Mouse (Mus musculus) embryonic facial prominence, embryonic 12.5 days (tissue): ENCODE measurements around the gene Eif4g1. TPM values are rescaled to one million over a fixed set of nuclear protein-coding genes. Genes with fewer than 3 reads are reported as not detected.

ENCODE experiments used
- ATAC-seq: fragments of 200-750 bp; cut with Nextera tagmentation; 2 replicates; pipeline ENCODE4 v1.8.0; 2017; ENCODE audit not compliant: insufficient number of reproducible peaks, insufficient read depth, low FRiP score, low TSS enrichment
- H3K27ac ChIP-seq: fragments of 300-500 bp; sonication (generic); 2 replicates; pipeline ENCODE4 v1.5.1; 2016; ENCODE audit warnings: mild to moderate bottlenecking
- H3K27me3 ChIP-seq: fragments of 300-500 bp; sonication (generic); 2 replicates; pipeline ENCODE4 v1.6.1; 2016; ENCODE audit warnings: mild to moderate bottlenecking, moderate library complexity
- H3K36me3 ChIP-seq: fragments of 300-500 bp; sonication (generic); 2 replicates; pipeline ENCODE4 v1.6.1; 2016; ENCODE audit warnings: mild to moderate bottlenecking
- H3K4me1 ChIP-seq: fragments of 300-500 bp; sonication (generic); 2 replicates; pipeline ENCODE4 v1.6.1; 2016
- H3K4me2 ChIP-seq: fragments of 300-500 bp; sonication (generic); replicated peaks from 2 replicates; pipeline ENCODE4 v1.6.1; 2016; ENCODE audit warnings: mild to moderate bottlenecking, moderate library complexity
- H3K4me3 ChIP-seq: fragments of 300-500 bp; sonication (generic); 2 replicates; pipeline ENCODE4 v1.5.1; 2016; ENCODE audit warnings: mild to moderate bottlenecking
- H3K9ac ChIP-seq: fragments of 300-500 bp; sonication (generic); 2 replicates; pipeline ENCODE4 v1.6.1; 2016; ENCODE audit warnings: mild to moderate bottlenecking, moderate library complexity
- H3K9me3 ChIP-seq: fragments of 300-500 bp; sonication (generic); 2 replicates; pipeline ENCODE4 v1.6.1; 2016; ENCODE audit warnings: mild to moderate bottlenecking, moderate library complexity
- WGBS: fragments of 180-500 bp; shearing (Covaris S2); methylation state at CpG from one replicate; pipeline ENCODE4 v1.1.7; 2016; 5-methylcytosine and 5-hydroxymethylcytosine counted together
- polyA plus RNA-seq: library from polyadenylated mRNA; unstranded; fragments of >200 nt; fragmentation: Nextera tagmentation; extraction: Ambion mirVana; gene quantifications from 2 replicates; pipeline ENCODE4 v1.2.1, GENCODE M21; 2016

Eif4g1 gene
- polyA plus RNA-seq, 1 experiment from 2014 or later = 218 TPM

DNA sequence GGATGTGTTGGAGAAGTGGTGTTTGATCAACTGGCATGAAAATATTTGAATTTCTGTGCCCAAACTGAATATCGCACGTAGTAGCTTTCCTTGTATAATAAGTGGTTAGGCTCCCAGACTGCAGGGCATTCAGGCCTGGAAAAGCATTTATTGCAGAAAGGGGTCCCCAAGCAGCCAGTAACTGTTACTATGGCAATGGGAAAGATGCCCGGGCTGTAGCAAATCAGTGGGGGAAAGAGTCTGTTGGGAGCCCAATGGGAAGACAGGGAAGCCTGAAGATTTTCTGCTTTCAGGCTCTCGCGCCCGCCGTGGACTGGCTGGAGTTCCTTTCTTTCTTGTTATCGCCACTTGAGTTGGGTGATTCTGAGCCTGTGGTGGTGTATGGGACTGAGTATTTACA, 29.7 kb upstream of the Eif4g1 start:
- WGBS = 89% methylated on average over 8 of the region's 8 CpGs
- no peak overlapping the region for H3K9ac ChIP-seq
- no peak for ATAC-seq
- H3K27ac ChIP-seq = no peak overlapping the region
- H3K4me3 ChIP-seq = no peak overlapping the region
- no peaks in the 10 kb centered on the region for H3K27me3 ChIP-seq
- no peak overlapping the region for H3K4me2 ChIP-seq
- H3K9me3 ChIP-seq = no peaks in the 10 kb centered on the region
- no peaks in the 10 kb centered on the region for H3K36me3 ChIP-seq
- H3K4me1 ChIP-seq = no peaks in the 10 kb centered on the region

DNA sequence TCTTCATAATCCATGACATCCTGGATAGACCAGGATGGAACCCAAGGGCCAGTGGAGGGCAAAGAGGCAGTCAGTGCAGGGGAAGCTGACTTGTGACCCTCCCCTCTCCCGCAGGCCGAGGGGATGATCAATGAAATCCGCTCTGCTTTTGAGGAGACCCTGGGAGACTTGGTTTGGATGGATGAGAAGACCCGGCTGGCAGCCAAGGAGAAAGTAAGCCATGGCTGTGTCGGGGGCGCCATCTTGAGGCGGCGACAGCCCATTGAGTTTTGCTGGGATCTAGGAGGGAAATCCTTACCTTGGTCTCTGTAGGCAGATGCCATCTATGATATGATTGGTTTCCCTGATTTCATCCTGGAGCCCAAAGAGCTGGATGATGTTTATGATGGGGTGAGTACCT, 26.0 kb upstream of the Eif4g1 start:
- Histone ChIP-seq H3K9me3 (no peaks in the 10 kb centered on the region), H3K36me3 (no peaks in the 10 kb centered on the region), H3K27me3 (no peaks in the 10 kb centered on the region), H3K4me3 (no peak overlapping the region), H3K27ac (no peak overlapping the region), H3K4me2 (no peak overlapping the region), H3K4me1 (no peaks in the 10 kb centered on the region), H3K9ac (no peak overlapping the region)
- ATAC-seq = no peak
- WGBS = 2% methylated on average over 8 of the region's 8 CpGs

DNA sequence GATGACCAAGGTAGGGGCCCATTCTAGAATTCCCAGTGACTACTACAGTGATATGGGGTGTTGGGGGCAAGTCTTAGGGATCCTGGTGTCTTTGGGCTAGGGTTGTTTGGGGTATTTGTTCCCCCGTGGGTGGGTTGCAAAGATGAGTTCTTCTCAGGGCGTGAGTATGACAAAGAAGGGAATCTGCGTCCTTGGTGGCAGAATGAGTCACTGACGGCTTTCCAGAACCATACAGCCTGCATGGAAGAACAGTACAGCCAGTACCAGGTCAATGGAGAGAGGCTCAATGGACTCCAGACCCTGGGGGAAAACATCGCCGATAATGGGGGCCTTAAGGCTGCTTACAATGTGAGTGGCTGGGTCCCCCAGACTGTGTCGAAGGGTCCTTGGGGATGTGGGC, 24.2 kb upstream of the Eif4g1 start:
- Histone ChIP-seq H3K4me1 (no peaks in the 10 kb centered on the region), H3K4me3 (no peak overlapping the region), H3K27ac (no peak overlapping the region), H3K9me3 (no peaks in the 10 kb centered on the region), H3K36me3 (no peaks in the 10 kb centered on the region), H3K4me2 (no peak overlapping the region), H3K9ac (no peak overlapping the region), H3K27me3 (no peaks in the 10 kb centered on the region)
- WGBS = 85% methylated on average over 7 of the region's 7 CpGs
- ATAC-seq = no peak

DNA sequence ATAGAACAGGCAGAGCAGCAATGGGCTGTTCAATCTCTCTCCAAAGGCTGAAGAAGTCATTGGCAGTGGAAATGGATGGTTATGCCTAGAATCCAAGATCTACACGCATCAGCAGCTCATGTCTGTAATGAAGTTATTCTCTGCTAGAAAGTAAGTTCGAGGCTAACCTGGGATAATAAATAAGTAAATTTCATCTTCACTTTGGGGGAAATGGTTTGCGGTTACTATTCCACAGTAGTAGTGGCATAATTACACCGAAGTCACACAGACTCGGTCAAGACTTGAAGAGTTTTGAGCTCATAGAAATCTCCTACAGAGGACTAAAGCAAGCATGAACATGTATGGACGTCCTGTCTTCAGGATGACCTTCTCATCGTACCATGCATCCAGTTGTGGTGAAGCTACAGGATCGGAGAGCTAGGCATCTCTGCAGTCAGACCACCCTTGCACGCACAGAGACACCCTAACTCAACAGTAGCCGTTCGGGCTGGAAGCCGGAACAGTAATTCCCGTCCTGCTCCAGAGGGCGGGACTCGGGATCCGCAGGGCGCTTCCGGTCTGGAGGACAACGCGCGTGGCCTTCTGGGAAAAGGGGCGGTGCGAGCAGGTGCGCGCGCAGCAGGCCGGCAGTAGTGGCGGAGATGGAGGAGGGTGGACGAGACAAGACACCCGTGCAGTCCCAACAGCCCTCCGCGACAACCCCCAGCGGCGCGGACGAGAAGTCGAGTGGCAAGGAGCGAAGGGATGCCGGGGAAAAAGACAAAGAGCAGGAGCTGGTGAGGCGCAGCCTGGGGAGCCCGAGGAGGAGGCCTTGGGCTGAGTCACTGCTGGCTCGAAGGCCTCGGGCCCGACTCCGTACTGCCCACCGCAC, 16.8 kb upstream of the Eif4g1 start, which contains the start of gene Psmd2:
Gene Psmd2, plus strand, starts transcription at position 577 of the 871 bp plus-strand sequence.
- ATAC-seq = peak; percentile 95
- peak within 1 kb of the TSS; percentile 92 for H3K4me2 ChIP-seq
- H3K9me3 ChIP-seq = no peaks in the 10 kb centered on the region
- peak within 1 kb of the TSS; percentile 75 for H3K4me3 ChIP-seq
- 2% methylated on average over 46 of the region's 46 CpGs for WGBS
- peaks cover 19% of the 10 kb centered on the region for H3K36me3 ChIP-seq
- H3K9ac ChIP-seq = peak within 1 kb of the TSS; percentile 91
- peak within 1 kb of the TSS; percentile 64 for H3K27ac ChIP-seq
- peaks cover 11% of the 10 kb centered on the region; the same call in 1 of the 2 replicates for H3K4me1 ChIP-seq
- H3K27me3 ChIP-seq = no peaks in the 10 kb centered on the region

DNA sequence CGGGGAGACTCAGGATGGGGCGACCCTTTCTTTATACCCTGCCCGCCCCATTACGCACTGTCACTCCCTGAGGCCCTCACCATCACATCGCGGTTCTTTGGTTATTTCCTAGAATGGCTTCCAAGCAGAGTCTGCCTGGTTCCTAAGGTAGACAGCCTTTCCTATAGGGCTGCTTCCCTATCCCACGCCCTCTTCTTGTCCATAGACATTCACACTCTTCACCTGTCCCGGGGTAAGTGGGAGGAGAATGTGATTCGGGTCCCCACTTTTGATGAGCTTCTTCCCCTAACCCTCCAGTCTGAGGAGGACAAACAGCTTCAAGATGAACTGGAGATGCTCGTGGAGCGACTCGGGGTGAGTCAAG, 16.2 kb upstream of the Eif4g1 start:
- Histone ChIP-seq H3K27me3 (no peaks in the 10 kb centered on the region), H3K27ac (no peak overlapping the region), H3K4me1 (peaks cover 11% of the 10 kb centered on the region; the same call in 1 of the 2 replicates), H3K36me3 (peaks cover 25% of the 10 kb centered on the region), H3K9me3 (no peaks in the 10 kb centered on the region), H3K4me2 (peak overlapping the region; percentile 92), H3K9ac (peak overlapping the region; percentile 91), H3K4me3 (peak overlapping the region; percentile 75)
- peak; percentile 42; the same call in 1 of the 2 replicates for ATAC-seq
- 14% methylated on average over 12 of the region's 12 CpGs for WGBS

DNA sequence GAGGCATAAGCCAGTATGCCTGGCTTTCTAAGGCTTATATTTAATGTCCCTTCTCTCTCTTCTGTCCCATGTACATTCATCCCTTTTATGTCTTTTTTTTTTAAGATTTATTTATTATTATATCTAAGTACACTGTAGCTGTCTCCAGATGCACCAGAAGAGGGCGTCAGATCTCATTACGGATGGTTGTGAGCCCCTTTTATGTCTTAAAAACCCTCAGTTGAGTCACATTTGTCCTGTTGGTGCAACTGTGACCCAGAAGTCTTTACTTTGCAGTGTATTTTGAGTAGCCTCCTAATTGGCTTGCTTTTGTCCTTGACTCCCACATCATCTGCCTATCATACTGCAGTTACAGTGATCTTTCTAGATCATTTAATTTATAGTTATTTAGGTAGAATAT, 14.8 kb upstream of the Eif4g1 start:
- Histone ChIP-seq H3K27me3 (no peaks in the 10 kb centered on the region), H3K9me3 (no peaks in the 10 kb centered on the region), H3K4me2 (no peak overlapping the region), H3K4me1 (peaks cover 11% of the 10 kb centered on the region; the same call in 1 of the 2 replicates), H3K27ac (no peak overlapping the region), H3K4me3 (no peak overlapping the region), H3K9ac (no peak overlapping the region), H3K36me3 (peaks cover 38% of the 10 kb centered on the region)
- WGBS = 62% methylated on average over 2 of the region's 2 CpGs
- no peak for ATAC-seq

DNA sequence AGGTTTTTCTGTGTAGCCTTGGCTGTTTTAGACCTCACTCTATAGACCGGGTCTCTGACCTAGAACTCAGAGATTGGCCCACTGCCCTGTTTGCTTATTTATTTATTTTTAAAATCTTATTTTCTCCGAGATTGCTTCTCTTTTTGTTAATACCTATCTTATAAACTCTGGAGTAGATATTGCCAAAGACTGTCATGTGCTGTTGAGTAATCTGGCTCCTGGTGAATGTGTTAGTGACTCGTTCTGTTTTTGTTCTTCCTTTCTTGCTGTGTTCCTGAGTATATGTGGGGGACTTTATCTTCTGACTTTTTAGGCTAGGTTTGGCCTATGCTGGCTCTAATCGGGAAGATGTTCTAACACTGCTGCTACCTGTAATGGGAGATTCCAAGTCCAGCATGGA, 10.5 kb upstream of the Eif4g1 start:
- 87% methylated on average over 4 of the region's 4 CpGs for WGBS
- no peak overlapping the region for H3K9ac ChIP-seq
- ATAC-seq = no peak
- H3K4me3 ChIP-seq = no peak overlapping the region
- H3K9me3 ChIP-seq = no peaks in the 10 kb centered on the region
- H3K4me1 ChIP-seq = peaks cover 5% of the 10 kb centered on the region; the same call in 1 of the 2 replicates
- H3K4me2 ChIP-seq = no peak overlapping the region
- H3K36me3 ChIP-seq = peaks cover 78% of the 10 kb centered on the region
- no peaks in the 10 kb centered on the region for H3K27me3 ChIP-seq
- no peak overlapping the region for H3K27ac ChIP-seq

DNA sequence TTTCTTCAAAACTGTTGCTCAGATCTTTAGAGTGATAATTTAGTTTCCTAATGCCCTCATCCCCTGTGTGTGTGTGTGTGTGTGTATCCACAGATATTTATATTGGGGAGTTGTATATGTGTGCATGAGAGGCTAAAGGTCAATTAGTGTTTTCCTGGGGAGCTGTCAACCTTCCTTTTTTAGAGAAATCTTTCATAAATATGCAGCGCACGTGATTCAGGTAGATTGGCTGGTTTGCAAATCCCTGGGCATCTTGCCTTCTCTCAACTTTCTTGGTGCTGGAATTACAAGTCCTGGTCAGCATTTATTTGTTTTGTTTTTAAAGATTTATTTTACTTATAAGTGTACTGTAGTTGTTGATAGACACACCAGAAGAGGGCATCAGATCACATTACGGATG, 2.2 kb downstream of the Eif4g1 start:
- 84% methylated on average over 3 of the region's 3 CpGs for WGBS

DNA sequence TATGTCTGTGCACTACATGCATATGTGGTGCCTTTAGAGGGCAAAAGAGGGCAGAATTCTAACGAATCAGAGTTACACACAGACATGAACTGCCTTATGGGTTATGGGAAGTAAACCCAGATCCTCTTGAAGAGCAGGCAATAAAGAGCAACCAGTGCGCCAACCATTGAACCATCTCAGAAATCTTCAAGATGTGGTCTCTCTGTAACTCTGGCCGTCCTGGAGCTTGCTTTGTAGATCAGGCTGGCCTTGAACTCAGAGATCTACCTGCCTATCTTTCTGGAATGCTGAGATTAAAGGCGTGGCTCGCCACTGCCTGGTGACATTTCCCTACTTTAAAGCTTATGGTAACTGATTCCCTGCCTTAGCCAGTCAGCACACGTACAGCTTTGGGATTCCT, 3.8 kb downstream of the Eif4g1 start:
- ATAC-seq = no peak
- peaks cover 20% of the 10 kb centered on the region for H3K36me3 ChIP-seq
- H3K9me3 ChIP-seq = no peaks in the 10 kb centered on the region
- peaks cover 14% of the 10 kb centered on the region for H3K4me1 ChIP-seq
- peak overlapping the region; percentile 99; the same call in 1 of the 2 replicates for H3K4me3 ChIP-seq
- no peak overlapping the region for H3K27ac ChIP-seq
- no peaks in the 10 kb centered on the region for H3K27me3 ChIP-seq
- H3K4me2 ChIP-seq = peak overlapping the region; percentile 99
- H3K9ac ChIP-seq = no peak overlapping the region
- 23% methylated on average over 6 of the region's 6 CpGs for WGBS

More for the DNA sequence above, 2.2 kb downstream of the Eif4g1 start:
- H3K27me3 ChIP-seq = no peaks in the 10 kb centered on the region
- ATAC-seq = no peak
- H3K4me2 ChIP-seq = no peak overlapping the region
- no peak overlapping the region for H3K9ac ChIP-seq
- H3K9me3 ChIP-seq = no peaks in the 10 kb centered on the region
- H3K4me3 ChIP-seq = no peak overlapping the region
- peaks cover 14% of the 10 kb centered on the region for H3K4me1 ChIP-seq
- H3K36me3 ChIP-seq = peaks cover 8% of the 10 kb centered on the region
- H3K27ac ChIP-seq = no peak overlapping the region

DNA sequence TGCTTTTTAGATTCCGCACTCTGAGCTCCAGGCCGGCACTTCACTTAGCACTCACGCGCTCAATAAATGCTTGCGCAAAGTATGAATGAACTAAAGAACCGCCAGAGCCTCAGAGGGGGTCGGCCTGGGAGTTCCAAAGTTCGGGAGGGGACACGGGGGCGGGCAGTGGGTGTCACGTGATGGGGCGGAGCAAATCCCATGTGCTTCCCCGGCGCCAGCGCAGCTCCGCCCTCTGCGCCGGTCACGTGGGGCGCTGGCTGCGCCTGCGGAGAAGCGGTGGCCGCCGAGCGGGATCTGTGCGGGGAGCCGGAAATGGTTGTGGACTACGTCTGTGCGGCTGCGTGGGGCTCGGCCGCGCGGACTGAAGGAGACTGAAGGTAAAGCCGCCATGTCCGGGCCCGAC, 4.4 kb downstream of the Eif4g1 start:
- no peaks in the 10 kb centered on the region for H3K27me3 ChIP-seq
- H3K4me2 ChIP-seq = peak overlapping the region; percentile 99
- H3K4me1 ChIP-seq = peaks cover 14% of the 10 kb centered on the region
- no peaks in the 10 kb centered on the region for H3K9me3 ChIP-seq
- peak overlapping the region; percentile 99 for H3K9ac ChIP-seq
- H3K27ac ChIP-seq = peak overlapping the region; percentile 97
- peak; percentile 94 for ATAC-seq
- peaks cover 26% of the 10 kb centered on the region for H3K36me3 ChIP-seq
- WGBS = under 1% methylated on average over 35 of the region's 38 CpGs
- peak overlapping the region; percentile 99 for H3K4me3 ChIP-seq

DNA sequence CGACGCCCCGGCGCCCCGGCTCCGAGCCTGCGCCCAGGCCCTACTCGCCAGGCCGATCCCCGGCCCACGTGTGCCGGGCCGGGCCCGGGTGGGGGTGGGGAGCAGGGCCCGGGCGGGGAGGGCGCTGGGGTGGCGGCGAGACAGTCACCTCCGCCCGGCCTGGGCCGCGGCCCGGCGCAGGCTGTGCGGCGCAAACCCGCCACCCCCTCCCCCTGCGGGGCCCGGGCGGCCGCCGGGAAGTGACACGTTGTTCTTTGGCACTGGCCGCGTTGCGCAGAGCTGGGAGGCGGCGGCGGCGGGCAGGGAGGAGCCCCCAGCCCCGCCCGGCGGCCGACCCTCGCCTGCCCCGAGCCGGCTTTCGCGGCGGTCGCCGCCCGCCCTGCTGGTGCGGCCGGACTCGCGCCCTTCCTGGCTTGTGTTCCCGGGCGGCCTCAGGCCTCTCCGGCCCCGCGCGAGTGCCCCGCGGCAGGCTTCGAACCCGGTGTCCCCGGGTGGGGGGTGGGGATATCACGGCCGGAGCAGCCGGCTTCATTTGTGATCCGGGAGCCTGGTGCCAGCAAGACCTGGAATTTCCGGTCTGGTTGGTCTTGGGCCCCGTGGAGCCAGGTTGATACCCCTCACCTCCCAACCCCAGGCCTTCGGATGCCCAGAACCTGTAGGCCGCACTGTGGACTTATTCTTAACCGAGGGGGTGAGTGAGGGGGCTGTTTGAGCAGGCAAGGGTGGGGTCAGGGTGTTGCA, 5.0 kb downstream of the Eif4g1 start:
- Histone ChIP-seq H3K27me3 (no peaks in the 10 kb centered on the region), H3K4me3 (peak overlapping the region; percentile 99), H3K4me2 (peak overlapping the region; percentile 99), H3K9ac (peak overlapping the region; percentile 99), H3K36me3 (peaks cover 32% of the 10 kb centered on the region), H3K9me3 (no peaks in the 10 kb centered on the region), H3K27ac (peak overlapping the region; percentile 97), H3K4me1 (peaks cover 14% of the 10 kb centered on the region)
- ATAC-seq = 0 out of 2 replicates have a peak, but pooled peaks have one; percentile 4
- under 1% methylated on average over 51 of the region's 78 CpGs for WGBS
